Mouse (Mus musculus): ENCODE data around the gene Il11.
"Not testable (repeated sequence)": the region's sequence is repeated elsewhere in the genome, so short reads cannot be mapped to it uniquely, and the experiment has no call there.

- not testable (repeated sequence) for TF ChIP-seq CTCF (IDR thresholded peaks at IDR 0.05); POLR2A (IDR thresholded peaks at IDR 0.05; ENCODE audit: insufficient read depth, low read depth, low read length); EP300 (IDR thresholded peaks at IDR 0.05; ENCODE audit: insufficient read depth, low read depth, low read length)
Observed at GRCm38 (mm10) chr7:4820925-4821324, 38.3 kb upstream of the Il11 start.

All from heart, adult 2 months (tissue).